Mouse (Mus musculus) naive thymus-derived CD4-positive, alpha-beta T cell, adult 2 months (primary cell): ENCODE data around the gene Kank3.
"Not testable (repeated sequence)": the region's sequence is repeated elsewhere in the genome, so short reads cannot be mapped to it uniquely, and the experiment has no call there.

Experiments
- DNase-seq: peaks from one replicate; pipeline ENCODE4 v3.0.0-alpha.2; 2011; ENCODE audit warnings: low read depth

Kank3 gene

GRCm38 (mm10) chr17:33807181-33807888 is 3.0 kb upstream of the Kank3 start:
- no peak for DNase-seq

DNA sequence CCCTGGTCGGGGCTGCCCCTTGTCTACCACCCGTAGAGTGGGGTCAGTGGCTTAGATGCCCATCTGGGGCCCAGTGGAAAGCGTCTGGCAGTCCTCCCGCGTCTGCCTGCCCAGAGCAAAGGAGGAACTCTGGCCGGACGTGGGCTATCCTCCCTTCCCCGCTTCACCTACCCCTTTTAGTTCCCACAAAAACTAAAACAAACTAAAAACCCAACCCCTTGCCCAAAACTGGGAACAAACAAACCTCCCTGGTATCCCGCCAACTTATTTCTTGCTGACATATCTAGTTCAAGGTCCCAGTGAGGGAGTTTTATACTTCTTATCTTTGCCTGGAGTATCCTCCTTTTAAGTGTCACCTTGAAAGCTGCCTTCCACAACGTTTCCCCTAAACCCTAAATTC is 2.1 kb upstream of the Kank3 start:
- DNase-seq = no peak

DNA sequence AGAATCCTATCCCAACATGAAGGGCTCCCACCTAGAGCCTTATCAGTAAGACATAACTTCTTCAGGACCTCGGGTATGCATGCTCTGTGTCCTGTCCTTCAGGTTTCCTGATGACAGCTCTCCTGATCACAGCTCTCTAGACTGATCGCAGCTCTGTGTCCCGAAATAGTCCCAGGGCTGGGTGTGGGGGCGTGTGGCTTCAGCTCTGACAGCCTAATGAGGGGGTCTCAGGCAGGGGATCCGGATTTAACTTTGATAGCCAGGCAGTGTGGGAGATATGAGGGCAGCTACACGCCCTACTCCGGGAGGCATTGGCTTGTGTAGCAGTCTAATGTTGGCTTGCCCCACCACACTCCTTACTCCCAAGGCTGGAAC is 810 bp downstream of the Kank3 start:
- DNase-seq = no peak

DNA sequence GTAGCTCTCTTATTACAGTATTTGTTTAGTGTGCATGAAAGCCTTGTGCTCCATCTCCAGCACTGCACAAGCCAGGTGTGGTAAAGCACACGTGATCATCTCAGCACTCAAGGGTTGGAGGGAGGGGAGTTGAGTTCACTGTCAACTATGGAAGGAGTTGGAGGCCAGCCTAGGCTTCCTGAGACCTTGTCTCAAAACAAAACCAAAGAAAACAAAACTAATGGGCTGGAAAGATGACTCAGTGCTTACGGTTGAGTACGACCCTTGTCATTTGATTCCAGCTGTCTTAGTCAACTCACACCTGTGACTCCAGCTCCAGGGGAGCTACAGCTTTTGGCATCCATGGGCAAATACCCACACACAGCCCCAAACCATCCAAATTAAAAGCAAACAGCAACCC is 2.2 kb downstream of the Kank3 start:
- DNase-seq = no peak

- no peak for DNase-seq
Measured at GRCm38 (mm10) chr17:33812990-33813389, 2.7 kb downstream of the Kank3 start.

GRCm38 (mm10) chr17:33815399-33815798 is 5.1 kb downstream of the Kank3 start:
- no peak for DNase-seq

GRCm38 (mm10) chr17:33816612-33817011 is 6.3 kb downstream of the Kank3 start:
- DNase-seq = no peak

- DNase-seq = peak; percentile 89
Measured at GRCm38 (mm10) chr17:33817184-33817968, 7.1 kb downstream of the Kank3 start.

- no peak for DNase-seq
Measured at GRCm38 (mm10) chr17:33817969-33818643, 7.8 kb downstream of the Kank3 start.

- no peak for DNase-seq
Measured at GRCm38 (mm10) chr17:33822436-33822959, 12.2 kb downstream of the Kank3 start.

- not testable (repeated sequence) for DNase-seq
Measured at GRCm38 (mm10) chr17:33823171-33823570, 12.9 kb downstream of the Kank3 start.

- DNase-seq = peak; percentile 100
Measured at GRCm38 (mm10) chr17:33824084-33824996, 14.0 kb downstream of the Kank3 start, which contains the start of the genes Rps28 and Ndufa7. Gene Rps28, minus strand, starts transcription at chr17:33824562. Gene Ndufa7, plus strand, starts transcription at chr17:33824572.

DNA sequence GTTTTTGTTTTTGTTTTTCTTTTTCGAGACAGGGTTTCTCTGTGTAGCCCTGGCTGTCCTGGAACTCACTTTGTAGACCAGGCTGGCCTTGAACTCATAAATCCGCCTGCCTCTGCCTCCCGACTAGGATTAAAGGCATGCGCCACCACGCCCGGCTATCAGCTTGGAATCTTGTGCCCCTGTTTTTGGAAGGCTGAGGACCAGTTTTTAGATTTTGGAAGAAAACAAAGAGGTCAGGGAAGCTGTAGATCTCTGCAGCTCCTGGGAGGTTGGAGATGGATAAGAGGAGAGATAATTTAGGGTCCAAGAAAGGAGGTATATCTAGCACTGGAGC is 14.6 kb downstream of the Kank3 start:
- not testable (repeated sequence) for DNase-seq

DNA sequence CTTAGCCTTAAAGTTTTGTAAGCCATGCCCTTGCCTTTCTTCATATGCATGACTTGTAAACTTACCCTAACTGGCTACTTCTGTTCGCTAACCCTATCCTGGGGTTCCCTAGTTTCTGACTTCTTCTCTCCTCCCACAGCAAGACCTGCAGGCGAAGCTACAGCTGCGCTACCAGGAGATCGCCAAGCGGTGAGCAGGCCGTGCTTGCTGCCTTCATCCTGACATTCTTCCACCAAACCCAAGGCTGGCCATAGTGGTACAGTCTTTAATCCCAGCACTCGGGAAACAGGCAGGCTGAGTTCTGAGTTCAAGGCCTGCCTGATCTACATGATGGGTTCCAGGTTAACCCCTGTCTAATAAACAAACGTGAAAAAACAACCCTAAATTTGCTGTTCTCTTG is 15.1 kb downstream of the Kank3 start:
- DNase-seq = no peak

- peak; percentile 86 for DNase-seq
Measured at GRCm38 (mm10) chr17:33826850-33827249, 16.5 kb downstream of the Kank3 start.

GRCm38 (mm10) chr17:33828892-33829291 is 18.6 kb downstream of the Kank3 start:
- no peak for DNase-seq

GRCm38 (mm10) chr17:33829561-33829960 is 19.2 kb downstream of the Kank3 start:
- no peak for DNase-seq

DNA sequence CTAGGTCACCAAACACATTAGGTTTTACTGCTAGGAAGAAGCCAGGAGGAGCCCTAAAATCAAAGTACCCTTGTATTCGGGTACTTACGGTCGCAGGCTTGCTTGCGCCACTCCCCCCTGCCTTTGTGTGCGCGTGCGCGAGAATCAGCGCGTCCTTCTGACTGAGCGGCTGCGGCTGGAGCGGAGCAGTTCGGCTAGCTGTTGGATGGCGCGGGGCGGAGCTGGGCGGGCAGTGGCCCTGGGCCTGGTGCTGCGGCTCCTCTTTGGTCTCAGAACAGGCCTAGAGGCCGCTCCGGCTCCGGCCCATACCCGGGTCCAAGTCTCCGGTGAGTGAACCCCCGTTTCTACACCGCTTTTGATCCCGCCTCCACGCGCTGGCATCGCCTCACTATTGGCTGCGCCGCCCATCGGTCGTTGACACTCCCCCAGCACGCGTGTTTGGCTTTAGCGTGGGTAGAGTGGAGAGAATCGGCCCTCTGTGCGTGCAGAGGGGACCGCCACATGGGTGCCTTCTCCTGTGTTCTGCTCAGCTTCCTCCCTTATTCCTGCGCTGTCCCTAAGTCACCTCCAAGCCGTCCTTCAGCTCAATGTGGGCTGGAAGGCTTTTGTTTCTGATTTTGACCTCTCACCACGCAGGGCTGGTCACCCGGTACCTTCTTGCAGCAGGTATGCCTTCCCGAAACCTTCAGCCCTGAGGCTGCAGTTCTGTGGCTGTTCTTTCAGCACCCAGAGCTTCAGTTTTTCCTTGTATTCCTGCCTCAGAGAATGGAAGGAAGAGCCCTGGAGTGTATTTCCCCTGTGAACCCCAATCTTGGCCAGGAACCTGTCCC is 32.9 kb downstream of the Kank3 start, which contains the start of gene Cd320:
Cd320 (plus strand) TSS at position 126 of the 830 bp plus-strand sequence.
- peak; percentile 96 for DNase-seq

GRCm38 (mm10) chr17:33844196-33844595 is 33.9 kb downstream of the Kank3 start:
- no peak for DNase-seq

- DNase-seq = no peak
Measured at GRCm38 (mm10) chr17:33848139-33848538, 37.8 kb downstream of the Kank3 start.

DNA sequence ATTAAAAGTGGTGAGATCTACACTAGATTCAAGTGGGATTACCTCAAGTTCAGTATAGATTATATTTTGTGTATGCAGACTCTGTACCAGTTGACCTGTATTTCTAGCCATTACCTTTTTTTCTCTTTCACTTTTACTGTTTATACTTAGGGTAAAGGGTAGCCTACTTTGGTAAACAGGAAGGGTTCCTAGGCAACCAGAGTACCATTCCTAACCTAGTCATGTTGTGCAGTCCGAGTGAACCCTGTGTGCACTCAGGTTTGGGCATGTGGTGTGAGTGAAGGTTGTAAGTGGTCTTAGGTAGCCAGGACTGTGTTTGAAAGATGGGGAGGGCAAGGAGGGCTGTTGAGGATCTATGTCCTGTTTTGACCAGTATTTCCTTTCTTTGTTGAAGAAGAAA is 41.0 kb downstream of the Kank3 start:
- peak; percentile 35 for DNase-seq
